Mouse (Mus musculus) forebrain, embryonic 12.5 days (tissue): ENCODE data around the gene Phf13. TPM values are rescaled to one million over a fixed set of nuclear protein-coding genes. Genes with fewer than 3 reads are reported as not detected.

Experiments
- ATAC-seq: fragments of 200-750 bp; cut with Nextera tagmentation; 2 replicates; pipeline ENCODE4 v1.8.0; 2017; ENCODE audit warnings: moderate TSS enrichment; ENCODE audit not compliant: low FRiP score
- H3K27ac ChIP-seq: fragments of 300-500 bp; sonication (generic); 2 replicates; pipeline ENCODE4 v1.5.1; 2016; ENCODE audit warnings: mild to moderate bottlenecking
- H3K27me3 ChIP-seq: fragments of 300-500 bp; sonication (generic); 2 replicates; pipeline ENCODE4 v1.6.1; 2016; ENCODE audit warnings: mild to moderate bottlenecking
- H3K36me3 ChIP-seq: fragments of 300-500 bp; sonication (generic); replicated peaks from 2 replicates; pipeline ENCODE4 v1.6.1; 2016; ENCODE audit warnings: mild to moderate bottlenecking
- H3K4me1 ChIP-seq: fragments of 300-500 bp; sonication (generic); 2 replicates; pipeline ENCODE4 v1.6.1; 2016
- H3K4me2 ChIP-seq: fragments of 300-500 bp; sonication (generic); 2 replicates; pipeline ENCODE4 v1.6.1; 2016; ENCODE audit warnings: mild to moderate bottlenecking, moderate library complexity
- H3K4me3 ChIP-seq: fragments of 300-500 bp; sonication (generic); replicated peaks from 2 replicates; pipeline ENCODE4 v1.5.1; 2016; ENCODE audit warnings: mild to moderate bottlenecking
- H3K9ac ChIP-seq: fragments of 300-500 bp; sonication (generic); 2 replicates; pipeline ENCODE4 v1.6.1; 2016; ENCODE audit warnings: mild to moderate bottlenecking
- H3K9me3 ChIP-seq: fragments of 300-500 bp; sonication (generic); 2 replicates; pipeline ENCODE4 v1.6.1; 2016
- WGBS: fragments of 180-500 bp; shearing (Covaris S2); methylation state at CpG from one replicate; pipeline ENCODE4 v1.1.7; 2016; 5-methylcytosine and 5-hydroxymethylcytosine counted together
- polyA plus RNA-seq: library from polyadenylated mRNA; unstranded; fragments of >200 nt; fragmentation: Nextera tagmentation; extraction: Ambion mirVana; gene quantifications from 2 replicates; pipeline ENCODE4 v1.2.1, GENCODE M21; 2016

Gene Phf13
- polyA plus RNA-seq, 1 experiment from 2014 or later = 27.4 TPM

GRCm38 (mm10) chr4:151997701-151998100, 1.6 kb upstream of the Phf13 start:
- 0 out of 2 replicates have a peak, but pooled peaks cover 4% of the 10 kb centered on the region for H3K27me3 ChIP-seq
- H3K27ac ChIP-seq = no peak overlapping the region
- peak overlapping the region; percentile 80; the same call in 1 of the 2 replicates for H3K4me2 ChIP-seq
- WGBS = 71% methylated on average over 3 of the region's 3 CpGs
- no peaks in the 10 kb centered on the region for H3K9me3 ChIP-seq
- H3K4me1 ChIP-seq = peaks cover 21% of the 10 kb centered on the region
- ATAC-seq = no peak
- peak overlapping the region; percentile 98; the same call in 1 of the 2 replicates for H3K4me3 ChIP-seq
- H3K9ac ChIP-seq = no peak overlapping the region
- H3K36me3 ChIP-seq = peaks cover 2% of the 10 kb centered on the region; the same call in 1 of the 2 replicates

- Histone ChIP-seq H3K27ac (peak overlapping the region; percentile 85), H3K27me3 (0 out of 2 replicates have a peak, but pooled peaks cover 4% of the 10 kb centered on the region), H3K9ac (peak overlapping the region; percentile 77), H3K4me3 (peak overlapping the region; percentile 98), H3K4me1 (peaks cover 21% of the 10 kb centered on the region), H3K4me2 (peak overlapping the region; percentile 80), H3K36me3 (peaks cover 10% of the 10 kb centered on the region), H3K9me3 (no peaks in the 10 kb centered on the region)
- ATAC-seq = no peak
- WGBS = 6% methylated on average over 13 of the region's 13 CpGs
Measured at GRCm38 (mm10) chr4:151996951-151997222, 829 bp upstream of the Phf13 start.

- Histone ChIP-seq H3K36me3 (peaks cover 23% of the 10 kb centered on the region), H3K9ac (peak overlapping the region; percentile 87), H3K4me3 (peak overlapping the region; percentile 98), H3K9me3 (no peaks in the 10 kb centered on the region), H3K27me3 (0 out of 2 replicates have a peak, but pooled peaks cover 4% of the 10 kb centered on the region), H3K4me1 (peaks cover 21% of the 10 kb centered on the region), H3K27ac (peak overlapping the region; percentile 75), H3K4me2 (peak overlapping the region; percentile 80)
- peak; percentile 69 for ATAC-seq
- under 1% methylated on average over 69 of the region's 111 CpGs for WGBS
Measured at GRCm38 (mm10) chr4:151995371-151996172, 486 bp downstream of the Phf13 start.

- Histone ChIP-seq H3K36me3 (peaks cover 27% of the 10 kb centered on the region), H3K27me3 (0 out of 2 replicates have a peak, but pooled peaks cover 4% of the 10 kb centered on the region), H3K9ac (peak overlapping the region; percentile 87), H3K27ac (peak overlapping the region; percentile 75), H3K4me1 (peaks cover 21% of the 10 kb centered on the region), H3K9me3 (no peaks in the 10 kb centered on the region), H3K4me3 (peak overlapping the region; percentile 98), H3K4me2 (peak overlapping the region; percentile 80)
- ATAC-seq = peak; percentile 5; the same call in 1 of the 2 replicates
- WGBS = 1% methylated on average over 61 of the region's 61 CpGs
Measured at GRCm38 (mm10) chr4:151994228-151995171, 1.6 kb downstream of the Phf13 start.

DNA sequence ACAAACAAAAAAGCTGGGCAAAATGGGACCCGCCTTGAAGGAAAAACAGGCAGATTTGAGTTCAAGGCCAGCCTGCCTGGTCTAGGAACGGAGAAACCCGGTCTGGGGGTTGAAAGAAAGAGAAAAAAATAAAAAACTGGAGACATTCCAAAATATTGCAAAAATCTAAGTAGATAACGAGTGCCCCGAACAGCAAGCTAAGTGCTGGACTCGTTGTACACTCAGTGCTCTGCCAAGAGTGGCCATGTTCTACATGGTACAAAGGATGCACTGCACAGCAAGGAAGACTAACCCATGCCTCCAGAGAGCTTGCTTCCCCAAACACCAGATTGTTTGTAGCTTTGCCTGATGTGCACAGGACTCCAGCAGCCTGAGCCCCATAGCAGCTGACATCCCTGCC, 3.0 kb downstream of the Phf13 start:
- Histone ChIP-seq H3K36me3 (peaks cover 27% of the 10 kb centered on the region), H3K4me2 (no peak overlapping the region), H3K4me3 (no peak overlapping the region), H3K4me1 (peaks cover 28% of the 10 kb centered on the region), H3K9me3 (no peaks in the 10 kb centered on the region), H3K9ac (no peak overlapping the region), H3K27ac (no peak overlapping the region), H3K27me3 (0 out of 2 replicates have a peak, but pooled peaks cover 4% of the 10 kb centered on the region)
- WGBS = 81% methylated on average over 6 of the region's 6 CpGs
- no peak for ATAC-seq

GRCm38 (mm10) chr4:151992091-151992490, 4.0 kb downstream of the Phf13 start:
- H3K27ac ChIP-seq = no peak overlapping the region
- H3K36me3 ChIP-seq = peaks cover 27% of the 10 kb centered on the region
- peaks cover 32% of the 10 kb centered on the region for H3K4me1 ChIP-seq
- H3K4me2 ChIP-seq = no peak overlapping the region
- H3K4me3 ChIP-seq = no peak overlapping the region
- 0 out of 2 replicates have a peak, but pooled peaks cover 4% of the 10 kb centered on the region for H3K27me3 ChIP-seq
- ATAC-seq = no peak
- no peaks in the 10 kb centered on the region for H3K9me3 ChIP-seq
- WGBS = 90% methylated on average over 9 of the region's 9 CpGs
- H3K9ac ChIP-seq = no peak overlapping the region

GRCm38 (mm10) chr4:151989110-151989488, 7.0 kb downstream of the Phf13 start:
- Histone ChIP-seq H3K4me3 (peak overlapping the region; percentile 77), H3K27ac (peak overlapping the region; percentile 72), H3K27me3 (0 out of 2 replicates have a peak, but pooled peaks cover 4% of the 10 kb centered on the region), H3K9me3 (no peaks in the 10 kb centered on the region), H3K36me3 (peaks cover 38% of the 10 kb centered on the region), H3K9ac (peak overlapping the region; percentile 92), H3K4me1 (peaks cover 37% of the 10 kb centered on the region), H3K4me2 (peak overlapping the region; percentile 83)
- 33% methylated on average over 6 of the region's 6 CpGs for WGBS
- peak; percentile 12; the same call in 1 of the 2 replicates for ATAC-seq

DNA sequence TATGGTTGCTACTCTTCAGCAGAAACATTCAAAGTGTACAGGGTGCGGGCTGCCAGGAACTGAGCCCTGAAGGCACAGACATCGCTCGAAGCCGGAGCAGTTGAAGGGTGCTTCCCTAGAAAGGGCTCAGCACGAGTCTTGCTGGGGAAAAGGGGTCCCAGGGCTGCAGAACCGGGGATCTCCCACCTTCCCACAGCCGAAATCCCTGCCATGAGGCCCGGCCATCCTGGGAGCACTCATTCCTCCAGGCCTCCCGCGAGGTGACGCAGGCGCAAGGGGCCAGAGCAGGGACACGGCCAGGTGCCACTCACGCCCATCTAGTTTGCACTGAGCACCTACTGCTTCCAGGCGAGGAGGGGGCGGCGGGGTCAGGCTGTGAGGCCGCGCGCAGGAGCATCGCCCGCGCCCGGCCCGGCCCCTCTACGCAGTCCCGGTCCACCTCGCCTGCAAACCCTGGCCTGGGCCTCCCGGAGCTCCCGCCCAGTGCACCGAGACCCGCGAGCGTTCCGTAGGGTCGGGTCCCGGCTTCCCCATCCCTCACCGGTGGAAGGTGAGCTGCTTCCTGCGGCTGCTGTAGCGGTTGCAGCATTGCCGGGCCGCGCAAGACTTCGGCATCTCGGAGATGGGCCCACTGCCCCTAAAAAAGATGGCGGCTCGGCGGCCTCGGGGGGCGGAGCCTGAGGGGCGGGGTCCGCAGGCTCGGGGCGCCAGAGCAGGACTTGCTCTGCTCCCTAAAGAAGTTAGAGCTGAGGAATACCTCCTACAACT, 7.5 kb downstream of the Phf13 start, which contains the start of gene Thap3:
Gene Thap3 (minus strand): TSS at position 656 of the 768 bp plus-strand sequence.
- 1% methylated on average over 54 of the region's 54 CpGs for WGBS
- peaks cover 36% of the 10 kb centered on the region for H3K4me1 ChIP-seq
- peak; percentile 82 for ATAC-seq

DNA sequence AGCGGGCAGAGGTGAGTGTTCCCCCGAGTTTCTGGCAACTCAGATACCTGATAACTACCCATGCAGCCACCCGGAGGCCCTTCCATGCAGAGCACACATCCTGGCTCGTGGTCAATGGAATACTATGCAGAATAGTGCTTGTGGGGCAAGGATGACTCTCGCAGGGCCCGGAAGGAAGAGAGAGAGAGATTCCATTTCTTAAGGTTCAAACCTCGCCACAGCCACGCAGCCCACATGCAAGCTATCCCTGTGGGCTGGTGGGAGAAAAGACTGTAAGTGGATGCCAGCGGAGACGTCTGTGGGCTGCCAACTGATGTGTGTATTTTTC, 8.1 kb downstream of the Phf13 start:
- 22% methylated on average over 10 of the region's 10 CpGs for WGBS
- Histone ChIP-seq H3K4me3 (peak overlapping the region; percentile 77), H3K9ac (peak overlapping the region; percentile 92), H3K9me3 (no peaks in the 10 kb centered on the region), H3K36me3 (peaks cover 42% of the 10 kb centered on the region), H3K4me1 (peaks cover 37% of the 10 kb centered on the region), H3K27me3 (no peaks in the 10 kb centered on the region), H3K27ac (peak overlapping the region; percentile 72; the same call in 1 of the 2 replicates), H3K4me2 (peak overlapping the region; percentile 83)
- no peak for ATAC-seq

More for the DNA sequence above, 7.5 kb downstream of the Phf13 start, which contains the start of gene Thap3:
- H3K36me3 ChIP-seq = peaks cover 38% of the 10 kb centered on the region
- H3K4me3 ChIP-seq = peak within 1 kb of the TSS; percentile 77
- peak within 1 kb of the TSS; percentile 83 for H3K4me2 ChIP-seq
- peak within 1 kb of the TSS; percentile 72 for H3K27ac ChIP-seq
- H3K27me3 ChIP-seq = 0 out of 2 replicates have a peak, but pooled peaks cover 4% of the 10 kb centered on the region
- no peaks in the 10 kb centered on the region for H3K9me3 ChIP-seq
- peak within 1 kb of the TSS; percentile 92 for H3K9ac ChIP-seq

GRCm38 (mm10) chr4:151986650-151987049, 9.4 kb downstream of the Phf13 start:
- Histone ChIP-seq H3K9ac (peak overlapping the region; percentile 36; the same call in 1 of the 2 replicates), H3K4me1 (peaks cover 39% of the 10 kb centered on the region), H3K4me3 (no peak overlapping the region), H3K9me3 (no peaks in the 10 kb centered on the region), H3K4me2 (no peak overlapping the region), H3K27me3 (no peaks in the 10 kb centered on the region), H3K36me3 (peaks cover 38% of the 10 kb centered on the region), H3K27ac (no peak overlapping the region)
- no peak for ATAC-seq
- 68% methylated on average over 8 of the region's 8 CpGs for WGBS

GRCm38 (mm10) chr4:151985886-151986285, 10.2 kb downstream of the Phf13 start:
- ATAC-seq = no peak
- H3K9ac ChIP-seq = no peak overlapping the region
- peaks cover 32% of the 10 kb centered on the region for H3K36me3 ChIP-seq
- no peaks in the 10 kb centered on the region for H3K9me3 ChIP-seq
- no peaks in the 10 kb centered on the region for H3K27me3 ChIP-seq
- no peak overlapping the region for H3K4me3 ChIP-seq
- no peak overlapping the region for H3K27ac ChIP-seq
- H3K4me2 ChIP-seq = no peak overlapping the region
- 43% methylated on average over 10 of the region's 10 CpGs for WGBS
- peaks cover 42% of the 10 kb centered on the region for H3K4me1 ChIP-seq
